Mouse (Mus musculus) monocyte, adult 5-6 weeks (primary cell): Measurements from ENCODE around the gene Acadl. TPM values are rescaled to one million over a fixed set of nuclear protein-coding genes. Genes with fewer than 3 reads are reported as not detected.

Source experiments
- ATAC-seq: fragments of 153-309, 156-312 bp; replicated peaks from 2 replicates; pipeline ENCODE4 v1.8.0; 2017; ENCODE audit warnings: mild to moderate bottlenecking; ENCODE audit not compliant: low TSS enrichment, insufficient number of reproducible peaks, severe bottlenecking, poor library complexity, low FRiP score
- total RNA-seq: library from RNA; stranded (forward); fragments of 200-1000, 200-491, 200-594 nt; gene quantifications from 3 replicates; pipeline ENCODE4 v1.2.3, GENCODE M21; 2017

Acadl gene
- total RNA-seq: 28.7 to 44.7 TPM (median 42.2 TPM) in 3 replicates

DNA sequence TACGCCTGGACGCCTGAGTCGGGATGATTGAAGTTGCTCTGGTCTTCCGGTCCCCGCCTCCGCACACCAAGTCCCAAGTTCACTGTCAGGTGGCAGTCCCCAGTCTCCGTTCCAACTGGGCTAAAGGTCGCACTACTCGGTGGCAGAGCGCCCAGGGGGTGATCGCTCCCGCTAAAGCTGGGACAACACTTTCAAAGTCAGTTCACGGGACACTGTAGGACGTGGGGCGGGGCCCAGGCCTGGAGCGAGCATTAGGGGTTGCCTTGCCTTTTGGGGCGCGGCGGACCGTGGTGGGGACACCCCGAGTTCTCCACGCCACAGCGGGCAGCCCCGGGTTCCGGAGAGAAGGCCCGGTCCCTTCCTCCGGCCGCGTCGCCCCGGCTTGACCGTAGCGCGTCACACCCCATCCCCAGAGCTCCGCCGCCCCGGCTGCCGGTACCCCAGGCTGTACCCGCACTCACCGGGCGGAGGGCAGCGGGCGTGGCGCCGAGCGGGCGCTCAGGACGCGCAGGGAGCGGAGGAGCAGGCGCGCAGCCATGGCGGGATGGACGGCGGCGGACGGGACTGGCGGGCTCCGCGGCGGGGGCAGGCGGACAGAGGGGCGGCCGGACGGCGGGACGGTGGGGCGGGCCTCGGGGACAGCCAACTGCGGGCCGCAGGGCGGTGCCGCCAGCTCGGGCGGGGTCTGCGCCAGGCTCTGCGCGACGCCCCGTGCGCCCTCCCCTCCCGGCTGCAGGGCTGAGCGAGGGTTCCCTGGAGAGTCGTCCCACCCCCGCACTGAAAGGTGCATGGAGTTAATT is at the start of gene Acadl:
Gene Acadl, minus strand, starts transcription at position 566 of the 800 bp plus-strand sequence.
- ATAC-seq: peak; percentile 52

DNA sequence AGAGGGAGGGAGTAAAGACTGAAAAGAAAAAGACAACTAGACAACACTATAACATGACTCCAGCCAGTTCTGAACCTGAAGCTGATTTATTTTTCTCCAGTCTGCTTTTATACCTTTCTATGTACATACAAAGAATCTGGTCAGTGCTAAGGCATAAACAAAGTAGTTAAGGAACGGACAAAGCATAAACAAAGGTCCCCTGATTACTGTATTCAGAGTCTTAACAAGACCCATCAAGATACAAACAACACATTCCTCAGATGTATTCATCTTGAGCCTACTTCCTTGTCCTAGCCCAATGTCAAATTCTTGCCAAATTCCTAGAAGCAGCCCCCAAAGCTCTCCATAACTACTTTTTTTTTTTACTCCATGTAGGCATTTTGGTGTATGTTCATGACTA is 49.2 kb upstream of the Acadl start:
- no peak for ATAC-seq

DNA sequence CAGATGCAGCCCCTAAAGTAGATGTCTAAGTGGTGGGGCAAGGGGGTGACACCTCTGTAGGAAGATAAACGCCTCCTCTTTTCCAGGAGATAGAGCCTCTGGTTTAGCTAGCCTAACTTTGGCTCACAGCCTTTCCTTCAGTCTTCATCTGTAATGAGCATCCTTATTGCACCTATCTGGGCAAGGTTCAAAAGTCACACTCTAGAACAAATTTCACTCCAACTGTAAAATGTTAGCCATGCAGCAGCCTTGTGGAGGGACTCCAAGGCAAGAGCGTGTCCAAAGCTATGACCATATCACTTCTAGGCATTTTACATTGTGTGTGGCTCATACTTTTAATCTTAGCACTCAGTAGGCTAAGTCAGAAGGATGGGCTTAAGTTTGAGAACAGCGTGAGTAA is 39.5 kb upstream of the Acadl start:
- ATAC-seq: no peak

DNA sequence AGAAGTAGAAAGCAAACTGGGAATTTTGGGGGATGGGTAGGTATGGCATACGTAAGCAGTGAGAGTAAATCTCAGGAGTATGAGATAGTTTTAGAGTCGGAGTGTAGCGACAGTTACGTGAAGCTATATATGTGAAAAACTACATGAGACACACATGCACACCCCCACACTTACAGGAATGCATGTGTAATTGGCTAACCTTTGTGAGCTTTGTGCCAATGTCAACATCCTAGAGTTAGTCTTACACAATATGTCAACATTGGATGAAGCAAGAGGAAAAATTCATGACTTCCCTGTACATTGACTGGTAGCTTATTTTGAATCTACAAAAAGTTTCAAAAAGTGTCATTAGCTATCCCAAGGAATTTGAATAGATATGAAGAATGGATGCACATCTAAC is 37.9 kb upstream of the Acadl start:
- ATAC-seq: no peak

DNA sequence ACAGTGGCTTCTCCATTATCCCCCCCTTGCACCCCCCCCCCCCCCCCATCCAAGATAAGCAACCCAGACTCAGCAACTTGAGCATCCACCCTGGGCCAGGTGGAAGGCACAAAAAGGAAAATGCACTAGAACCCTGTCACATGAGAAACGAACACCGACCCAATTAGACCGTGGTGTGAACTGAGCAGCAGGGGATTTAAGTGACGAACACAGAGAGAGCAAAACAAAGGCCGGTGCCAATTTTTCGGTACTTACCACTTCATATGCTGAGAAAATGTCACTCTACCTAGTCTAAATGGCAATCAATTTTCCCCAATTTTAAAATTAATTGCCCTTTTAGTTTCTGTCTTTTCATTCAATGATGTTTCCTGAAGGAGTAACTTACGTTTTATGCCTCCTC is 35.2 kb upstream of the Acadl start:
- ATAC-seq: no peak

DNA sequence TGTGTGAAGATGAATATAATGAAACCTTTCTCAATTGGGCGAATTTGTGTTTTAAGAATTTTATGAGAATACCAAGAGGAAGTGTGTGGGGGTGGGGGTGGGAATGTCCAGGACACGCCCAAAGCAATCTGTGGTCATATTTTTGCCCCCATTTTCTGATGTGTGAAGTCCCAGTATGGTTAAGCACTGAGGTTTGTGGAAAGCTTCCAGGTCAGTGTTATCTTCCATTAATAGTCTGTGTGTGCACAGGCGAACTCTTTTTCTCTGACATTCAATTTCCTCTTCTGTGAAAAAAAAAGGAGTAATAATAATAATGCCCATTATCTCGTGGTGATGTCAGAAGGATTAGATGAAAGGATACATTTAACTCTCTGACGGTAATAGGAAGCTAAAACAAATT is 33.5 kb upstream of the Acadl start:
- ATAC-seq: no peak

DNA sequence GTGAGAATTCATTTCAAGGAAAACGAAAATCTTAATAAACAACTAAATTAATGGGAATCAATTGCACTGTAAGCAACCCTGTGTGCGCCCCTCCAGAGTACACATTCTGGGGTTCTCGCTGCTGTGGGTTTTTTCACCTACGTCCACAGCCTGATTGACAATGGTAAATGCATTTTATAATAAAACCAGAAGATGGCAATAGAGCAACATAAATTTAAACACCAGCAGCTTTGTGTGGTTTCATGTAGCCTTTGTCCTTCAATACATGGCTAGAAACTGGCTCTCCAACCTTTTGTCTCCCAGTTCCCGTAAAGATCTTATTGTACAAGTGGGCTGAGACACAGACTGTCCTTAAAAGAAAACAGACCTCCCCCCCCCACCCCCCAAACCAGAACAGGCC is 33.0 kb upstream of the Acadl start:
- peak; percentile 58; the same call in 1 of the 2 replicates for ATAC-seq

DNA sequence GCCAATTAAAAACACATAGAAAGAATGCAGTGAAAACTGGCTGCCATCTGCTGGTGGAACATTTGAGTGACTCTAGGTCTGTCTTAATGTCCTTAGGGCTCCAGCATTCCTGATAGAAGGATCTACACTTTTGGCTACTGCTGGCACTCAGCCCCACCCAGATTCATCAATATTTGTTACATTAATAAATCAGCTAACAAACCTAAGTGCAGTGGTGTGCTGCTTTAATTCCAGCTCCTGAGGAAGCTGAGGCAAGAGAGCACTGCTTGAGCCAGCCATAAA is 32.7 kb upstream of the Acadl start:
- no peak for ATAC-seq

DNA sequence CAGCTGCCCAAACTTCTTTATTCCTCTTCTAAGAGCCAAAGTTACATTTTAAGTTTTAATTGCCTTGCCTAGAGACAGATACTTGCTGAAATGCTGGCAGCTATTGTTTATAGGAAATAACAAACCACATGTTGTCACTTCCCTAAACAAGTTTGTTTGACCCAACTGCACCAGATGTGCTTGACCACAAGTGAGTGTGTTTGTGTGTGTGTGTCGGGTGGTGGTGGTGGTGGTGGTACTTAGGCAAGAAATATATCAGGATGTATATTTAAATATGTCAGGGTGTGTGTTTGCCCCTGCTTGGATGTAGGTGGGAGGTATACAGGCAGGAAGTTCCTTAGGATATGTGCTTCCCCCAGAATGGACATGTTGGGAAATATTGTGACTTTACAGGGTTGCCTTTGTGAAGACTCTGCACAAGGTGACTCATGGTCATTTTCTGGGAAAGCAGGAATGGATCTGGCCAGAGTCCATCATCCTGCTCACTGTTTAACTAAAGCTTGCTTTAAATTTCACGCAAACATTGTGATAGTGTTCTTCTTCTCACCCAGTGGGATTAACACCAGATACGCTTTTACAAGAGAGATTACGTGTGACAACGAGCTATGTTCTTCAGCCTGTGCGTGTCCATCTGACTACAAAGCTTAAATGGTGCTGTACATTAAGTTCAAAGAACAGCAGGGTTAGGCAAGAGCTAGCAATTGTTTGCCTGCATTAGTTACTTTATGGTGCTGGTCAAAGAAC is 32.2 kb upstream of the Acadl start:
- ATAC-seq: no peak

DNA sequence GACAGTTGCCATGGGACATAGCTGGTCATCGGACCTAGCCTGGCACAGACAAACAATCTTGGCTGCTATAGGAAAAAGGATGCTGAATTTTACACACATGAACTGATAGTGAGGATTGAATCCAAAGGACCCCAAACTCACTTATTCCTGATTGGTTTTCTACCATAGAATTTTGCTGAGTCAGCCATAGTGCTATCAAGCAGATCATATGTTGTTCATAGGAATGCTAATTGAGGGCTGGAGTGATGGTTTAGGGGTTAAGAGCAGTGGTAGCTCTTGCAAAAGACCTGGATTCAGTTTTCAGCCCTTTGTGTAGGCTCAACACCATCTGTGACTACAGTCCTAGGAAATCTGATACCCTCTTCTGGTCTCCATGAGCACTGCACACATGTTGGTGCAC is 24.1 kb upstream of the Acadl start:
- no peak for ATAC-seq

DNA sequence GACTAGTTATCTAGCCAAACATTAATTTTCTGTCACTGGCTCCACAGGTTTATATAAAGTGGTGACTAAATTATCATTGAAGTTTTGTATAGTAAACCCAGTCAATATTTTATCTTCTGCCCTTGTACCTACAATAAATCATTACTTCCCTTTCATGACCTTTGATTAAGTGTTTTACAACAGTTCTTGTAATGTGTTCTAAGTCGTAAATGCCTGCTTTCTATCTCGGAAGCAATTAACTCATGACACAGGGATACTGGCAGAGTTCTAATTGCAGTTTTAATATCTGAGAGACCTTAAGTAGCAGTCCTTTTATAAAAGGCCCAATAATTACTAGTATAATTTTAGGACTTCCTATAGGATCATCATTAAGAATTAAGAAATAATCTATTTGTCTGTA is 17.1 kb upstream of the Acadl start:
- no peak for ATAC-seq

DNA sequence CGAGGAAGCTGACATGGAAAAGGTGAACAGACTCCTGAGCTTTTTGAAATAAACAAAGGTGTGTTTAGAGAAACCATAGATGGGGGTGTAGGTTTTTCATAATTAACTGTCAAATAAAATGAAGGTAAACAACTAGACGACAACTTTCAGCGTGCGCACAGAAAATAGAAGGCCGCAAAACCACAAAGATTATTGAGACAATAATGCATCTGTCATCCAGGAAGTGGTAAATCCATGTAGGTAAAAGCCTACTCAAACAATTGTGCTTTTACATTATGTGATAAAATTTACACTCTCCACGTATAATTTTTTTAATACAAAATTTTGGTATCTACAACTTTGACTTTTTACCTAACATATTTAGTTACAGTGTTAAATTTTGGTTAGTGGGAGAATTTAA is 11.7 kb upstream of the Acadl start:
- ATAC-seq: no peak

DNA sequence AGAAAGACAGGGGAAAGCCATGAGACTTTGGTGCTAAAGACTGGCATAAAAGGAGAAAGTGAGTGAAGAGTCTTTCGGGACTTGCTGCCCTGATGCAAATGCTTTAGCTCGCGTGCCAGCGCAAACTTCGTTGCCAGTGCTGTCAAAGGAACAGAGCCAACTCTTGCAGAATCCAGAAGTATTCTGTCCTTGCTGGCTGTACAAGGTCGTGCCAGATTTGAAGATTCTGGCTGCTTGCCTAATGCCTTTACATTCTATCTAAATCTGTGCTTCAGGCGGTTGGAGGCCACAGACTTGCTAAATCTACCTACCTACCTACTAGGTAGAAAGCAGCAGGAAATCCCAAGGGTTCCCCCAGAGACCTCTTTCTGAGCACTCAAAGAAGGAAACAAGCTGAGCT is 8.5 kb upstream of the Acadl start:
- no peak for ATAC-seq

DNA sequence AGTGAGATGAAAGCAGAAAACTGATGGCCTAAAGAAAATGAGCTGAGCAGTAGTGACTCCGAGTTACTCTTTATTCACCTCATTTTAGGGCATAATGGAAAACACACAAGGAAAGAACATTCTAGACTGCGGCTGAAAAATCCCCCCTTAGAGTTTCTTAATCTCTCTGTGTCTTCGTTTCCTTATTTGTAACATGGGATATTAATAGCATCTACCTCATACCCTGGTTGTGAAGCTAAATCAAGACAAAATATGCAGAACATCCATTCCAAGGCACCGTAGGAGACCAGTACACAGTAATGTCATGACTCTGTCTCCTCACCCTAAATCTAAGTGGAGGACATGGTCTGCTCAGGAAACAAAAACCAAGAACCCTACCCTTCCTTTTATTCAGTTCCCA is 2.6 kb upstream of the Acadl start:
- no peak for ATAC-seq

DNA sequence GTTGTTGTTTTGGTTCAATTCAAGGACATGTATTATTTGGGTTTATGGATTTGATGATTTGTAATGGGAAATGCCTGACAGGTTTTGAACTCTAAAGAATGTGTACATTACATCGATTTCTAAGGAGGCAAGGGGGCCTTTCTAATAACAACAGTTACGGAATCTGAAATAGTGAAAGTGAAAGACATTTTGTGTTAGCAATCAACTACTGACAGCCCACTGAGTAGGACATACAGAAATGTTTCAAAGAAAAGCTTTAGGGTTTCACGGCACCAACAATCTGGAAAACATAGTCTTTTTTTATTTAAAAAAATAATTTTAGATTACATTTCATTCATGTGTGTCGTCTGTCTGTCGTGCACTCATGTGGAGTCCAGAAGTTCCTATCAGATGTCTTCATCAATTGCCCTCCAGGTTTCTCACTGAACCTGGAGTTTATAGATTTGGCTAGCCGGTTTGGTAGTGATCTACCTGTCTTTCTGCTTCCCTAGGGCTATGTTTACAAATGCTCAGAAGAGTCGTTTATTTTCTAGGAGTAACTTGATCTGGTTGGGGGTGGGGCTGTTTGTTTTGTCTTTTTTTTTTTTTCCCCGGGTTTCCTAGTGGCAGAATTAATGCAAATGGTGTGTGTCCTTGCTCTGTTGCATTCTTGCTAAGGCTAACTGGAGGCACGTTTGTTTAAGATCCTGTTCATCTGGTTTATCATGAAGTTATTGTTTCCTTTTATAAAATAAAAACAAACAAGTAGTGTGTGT is 841 bp upstream of the Acadl start:
- no peak for ATAC-seq

DNA sequence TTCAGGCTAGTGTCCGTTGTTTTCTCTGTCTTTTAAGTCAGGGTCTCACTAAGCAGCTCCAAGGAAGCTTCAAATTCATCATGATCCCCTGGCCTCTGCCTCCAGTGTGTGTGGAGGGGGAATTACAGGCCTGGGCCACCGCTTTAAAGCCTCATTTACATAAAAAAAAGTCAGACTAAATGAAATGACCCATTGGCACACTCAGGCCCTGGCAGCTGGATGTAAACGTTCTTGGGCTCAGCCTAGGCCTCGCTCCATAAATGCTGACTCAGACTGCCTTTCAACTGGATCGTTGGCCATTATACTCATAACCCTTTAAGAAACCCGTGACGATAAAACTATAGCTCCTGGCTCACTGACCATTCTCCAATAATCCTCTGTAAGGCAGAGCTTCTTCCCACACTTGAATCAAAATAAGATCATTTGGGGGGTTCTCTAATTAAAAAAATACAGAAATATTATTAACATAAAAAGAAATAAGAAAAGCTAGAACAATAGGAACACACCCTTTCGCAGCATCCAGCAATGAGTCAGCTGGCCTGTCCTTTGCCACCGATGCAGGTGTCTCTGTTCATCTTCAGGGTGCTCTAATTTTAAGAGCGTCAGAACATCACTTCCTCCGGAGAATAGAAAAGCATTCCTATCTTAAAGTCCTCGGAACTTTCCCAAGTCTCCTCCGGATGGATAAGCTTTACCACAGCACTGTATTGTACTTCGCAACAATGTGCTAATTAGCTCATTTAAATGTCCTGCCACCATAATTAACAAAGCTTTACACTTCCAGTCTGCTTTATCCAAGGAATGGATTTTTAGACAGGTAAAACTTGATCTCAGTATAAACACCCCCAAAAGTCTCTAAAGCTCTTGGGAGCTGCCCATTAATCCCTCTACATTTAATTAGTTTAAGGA is 1.1 kb downstream of the Acadl start:
- no peak for ATAC-seq

DNA sequence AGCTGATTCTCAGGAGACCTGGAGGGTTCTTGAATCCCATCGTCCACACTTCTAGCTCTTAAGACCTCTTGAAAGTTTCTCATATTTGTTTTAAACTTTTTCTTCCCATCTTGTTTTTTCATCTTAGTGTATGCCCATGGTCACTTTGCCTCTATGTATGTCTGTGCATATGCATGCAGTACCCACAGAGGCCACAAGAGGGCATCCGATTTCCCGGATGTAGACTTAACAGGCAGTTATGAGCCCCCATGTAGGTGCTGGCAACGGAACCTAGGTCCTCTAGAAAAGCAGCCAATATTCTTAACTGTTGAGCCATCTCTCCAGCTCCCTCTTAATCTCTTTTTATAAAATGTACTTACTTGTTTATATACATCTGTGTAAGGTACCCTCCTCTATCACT is 15.6 kb downstream of the Acadl start:
- 0 out of 2 replicates have a peak, but pooled peaks have one; percentile 43 for ATAC-seq

DNA sequence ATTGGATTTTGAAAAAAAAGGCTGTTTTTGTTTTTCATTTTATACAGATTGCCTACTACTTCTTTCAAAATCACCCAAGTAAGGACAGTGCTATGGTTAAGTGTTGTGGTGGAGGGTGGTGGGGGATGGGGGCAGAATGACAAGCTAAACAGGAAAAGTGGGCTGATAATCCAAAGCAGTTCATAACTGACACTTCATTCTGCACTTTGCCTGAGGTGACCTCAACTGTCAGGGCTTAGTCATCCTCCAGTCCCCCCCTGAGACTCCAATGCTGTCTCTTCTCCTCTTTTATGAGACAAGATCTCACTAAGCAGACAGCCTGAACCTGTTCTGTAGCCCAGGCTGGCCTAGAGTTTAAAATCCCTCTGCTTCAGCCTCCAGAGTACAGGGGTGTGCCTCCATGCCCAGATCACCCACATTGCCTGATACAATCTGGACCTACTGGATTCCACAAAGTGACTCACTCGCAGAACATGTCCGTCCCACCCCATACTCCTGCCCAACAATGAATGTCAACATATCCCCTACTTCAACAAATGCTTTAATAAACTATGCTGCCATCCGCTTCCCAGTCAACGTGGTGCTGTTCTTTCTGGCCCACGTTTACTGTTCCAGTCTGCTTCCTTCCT is 17.3 kb downstream of the Acadl start:
- no peak for ATAC-seq
